Mouse (Mus musculus): Measurements from ENCODE around the gene Capns2. TPM values are rescaled to one million over a fixed set of nuclear protein-coding genes. Genes with fewer than 3 reads are reported as not detected.
A peak's percentile ranks its signal among the peaks of the same experiment; 100 is the strongest.
"Not testable (repeated sequence)": the region's sequence is repeated elsewhere in the genome, so short reads cannot be mapped to it uniquely, and the experiment has no call there.

The Capns2 gene
- total RNA-seq (2014; fragmentation: Nextera tagmentation): not detected in 2 replicates
- total RNA-seq (2017): not detected in 2 replicates

DNA sequence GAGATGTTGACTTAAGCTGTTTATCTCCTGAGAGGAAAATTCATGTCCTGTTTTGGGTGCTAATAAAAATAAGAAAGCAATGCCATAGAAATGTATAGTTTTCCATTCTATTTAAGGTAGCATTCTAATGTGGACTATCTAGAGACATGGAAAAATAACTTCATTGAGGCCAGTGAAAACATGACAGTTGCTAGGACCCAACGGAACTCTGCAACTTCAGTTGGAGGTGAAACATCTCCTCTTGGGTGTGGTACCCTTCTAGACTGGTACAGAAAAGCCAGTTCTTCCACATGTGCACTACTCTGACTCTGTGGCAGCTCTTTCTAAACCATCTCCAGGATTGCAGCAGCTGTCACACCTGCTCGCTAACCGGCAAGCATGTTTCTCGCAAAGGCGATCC lies at the start of gene Capns2:
Capns2 (plus strand) TSS at position 301 of the 400 bp plus-strand sequence.
- ATAC-seq (replicated peaks; ENCODE audit: low FRiP score, low TSS enrichment, poor library complexity, severe bottlenecking): no peak

DNA sequence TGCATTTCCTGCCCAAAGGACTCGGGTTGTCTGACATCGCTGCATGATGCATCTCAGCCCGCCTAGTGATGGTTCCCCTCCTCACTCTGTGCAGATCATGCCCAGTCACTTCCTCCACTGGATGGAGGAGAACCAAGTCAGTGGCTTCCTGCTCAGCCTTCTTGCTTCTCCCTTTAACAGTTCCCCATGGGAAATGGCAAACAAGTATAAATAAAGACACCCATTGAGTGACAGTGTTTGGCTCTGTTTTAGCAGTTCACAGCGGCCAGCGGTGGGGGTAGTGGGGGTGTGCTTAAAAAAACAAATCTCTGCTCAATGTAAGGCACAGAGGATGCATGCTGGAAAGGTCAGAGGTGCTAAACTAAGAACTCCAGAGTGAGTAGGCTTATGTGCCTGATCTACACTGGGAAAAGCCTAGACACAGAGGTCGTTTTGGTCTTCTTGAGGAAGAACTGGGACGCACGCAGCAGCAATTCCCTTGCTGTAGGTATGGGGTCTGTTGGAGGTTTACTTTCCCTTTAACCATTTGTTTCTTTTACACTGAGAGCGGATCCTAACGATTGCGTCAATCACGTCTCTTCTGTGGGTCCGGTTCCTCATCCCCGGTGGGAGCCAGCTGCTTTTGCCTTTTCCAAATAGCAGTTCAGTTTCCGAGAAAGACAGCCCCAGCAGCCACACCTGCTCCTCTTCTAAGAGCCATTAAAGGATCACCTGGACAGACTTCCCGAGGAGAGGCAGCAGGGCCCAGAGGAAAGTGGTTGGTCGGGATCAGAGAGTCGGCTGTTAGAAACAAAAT lies 47.8 kb upstream of the Capns2 start:
- no peak for ATAC-seq (replicated peaks; ENCODE audit: low FRiP score, low TSS enrichment, poor library complexity, severe bottlenecking)

DNA sequence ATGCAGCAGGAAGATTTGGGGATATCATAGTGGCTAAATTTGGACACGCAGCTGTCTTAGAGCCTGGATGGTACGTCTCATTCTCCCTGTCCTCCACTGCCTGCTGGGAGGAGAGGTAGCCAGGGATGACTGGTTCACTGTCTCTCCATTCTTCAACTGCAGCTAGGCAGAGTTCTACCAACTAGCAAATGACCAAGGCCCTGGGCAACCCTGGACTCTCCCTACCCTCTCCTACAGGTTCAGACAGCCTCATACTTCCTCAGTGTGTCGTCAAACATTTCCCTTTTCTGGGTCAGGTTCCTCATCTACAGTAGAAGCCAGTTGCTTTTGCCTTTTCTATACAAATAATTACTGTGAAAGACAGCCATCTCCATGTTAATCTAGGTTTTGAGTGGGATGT lies 46.5 kb upstream of the Capns2 start:
- 0 out of 2 replicates have a peak, but pooled peaks have one; percentile 9 for ATAC-seq (replicated peaks; ENCODE audit: low FRiP score, low TSS enrichment, poor library complexity, severe bottlenecking)

DNA sequence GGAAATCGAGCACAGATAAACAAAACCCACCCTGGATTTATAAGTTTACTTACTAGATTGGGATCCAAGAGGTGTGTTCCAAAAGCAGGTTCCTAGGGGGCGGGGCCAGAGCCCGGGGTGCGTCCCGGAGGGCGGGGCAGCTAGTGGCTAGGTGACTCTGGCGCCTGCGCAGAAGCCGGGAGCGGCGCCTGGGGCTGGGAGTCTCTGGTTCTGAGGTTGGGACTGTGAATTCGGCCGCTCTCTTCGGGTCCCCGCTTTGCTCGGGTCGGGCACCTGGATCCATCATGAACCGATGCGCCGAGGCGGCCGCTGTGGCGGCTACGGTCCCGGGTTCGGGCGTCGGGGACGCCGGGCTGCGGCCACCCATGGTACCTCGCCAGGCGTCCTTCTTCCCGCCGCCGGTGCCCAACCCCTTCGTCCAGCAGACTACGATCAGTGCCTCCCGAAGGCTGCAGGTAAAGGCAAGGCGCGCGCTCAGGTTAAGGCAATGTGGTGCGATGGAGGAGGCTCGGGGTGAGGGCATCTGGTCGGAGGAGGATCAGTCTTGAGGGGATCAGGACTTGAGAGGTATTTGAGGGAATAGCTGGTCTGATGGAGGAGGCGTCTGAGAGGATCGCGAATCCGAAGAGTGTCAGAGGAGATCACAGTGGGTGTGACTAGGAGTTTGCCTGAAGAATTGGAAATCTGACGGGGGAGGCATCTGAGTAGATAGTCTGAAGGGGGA lies 45.9 kb upstream of the Capns2 start, which contains the start of gene Lpcat2:
Lpcat2 (plus strand) TSS at position 169 of the 724 bp plus-strand sequence.
- ATAC-seq (replicated peaks; ENCODE audit: low FRiP score, low TSS enrichment, poor library complexity, severe bottlenecking): peak; percentile 78

DNA sequence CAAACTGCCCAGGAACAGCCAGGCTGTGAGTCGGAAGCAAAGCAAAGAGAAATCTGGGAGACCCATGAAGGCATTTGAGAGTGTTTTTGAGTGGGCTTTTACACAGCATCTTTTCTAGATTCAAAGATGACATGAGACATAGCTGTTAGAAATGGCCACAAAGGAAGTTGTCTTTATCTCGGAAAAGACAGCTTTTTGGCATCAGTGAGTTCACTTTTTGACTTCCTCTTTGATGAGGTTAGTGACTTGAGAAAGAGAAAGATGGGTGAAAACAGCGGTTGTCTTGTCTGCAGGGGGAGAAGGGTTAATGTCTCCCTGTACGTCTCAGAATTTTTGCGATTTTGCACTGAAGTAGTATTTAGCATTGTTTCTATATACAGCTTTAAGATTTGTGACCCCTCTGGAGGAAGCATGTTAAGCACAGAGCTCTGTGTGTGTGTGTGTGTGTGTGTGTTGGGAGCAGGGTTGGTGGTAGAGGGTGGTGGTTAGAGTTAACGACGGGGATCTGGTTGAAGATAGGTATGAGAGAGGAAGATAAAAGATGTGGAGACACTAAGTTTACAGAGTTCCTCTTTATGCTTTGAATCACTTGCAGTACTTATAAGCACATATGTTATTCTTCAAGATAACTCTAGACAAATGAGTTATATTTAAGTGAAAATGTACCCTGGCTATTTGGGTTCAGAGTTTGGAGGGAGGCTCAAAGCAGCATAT lies 44.8 kb upstream of the Capns2 start:
- ATAC-seq (replicated peaks; ENCODE audit: low FRiP score, low TSS enrichment, poor library complexity, severe bottlenecking): no peak

DNA sequence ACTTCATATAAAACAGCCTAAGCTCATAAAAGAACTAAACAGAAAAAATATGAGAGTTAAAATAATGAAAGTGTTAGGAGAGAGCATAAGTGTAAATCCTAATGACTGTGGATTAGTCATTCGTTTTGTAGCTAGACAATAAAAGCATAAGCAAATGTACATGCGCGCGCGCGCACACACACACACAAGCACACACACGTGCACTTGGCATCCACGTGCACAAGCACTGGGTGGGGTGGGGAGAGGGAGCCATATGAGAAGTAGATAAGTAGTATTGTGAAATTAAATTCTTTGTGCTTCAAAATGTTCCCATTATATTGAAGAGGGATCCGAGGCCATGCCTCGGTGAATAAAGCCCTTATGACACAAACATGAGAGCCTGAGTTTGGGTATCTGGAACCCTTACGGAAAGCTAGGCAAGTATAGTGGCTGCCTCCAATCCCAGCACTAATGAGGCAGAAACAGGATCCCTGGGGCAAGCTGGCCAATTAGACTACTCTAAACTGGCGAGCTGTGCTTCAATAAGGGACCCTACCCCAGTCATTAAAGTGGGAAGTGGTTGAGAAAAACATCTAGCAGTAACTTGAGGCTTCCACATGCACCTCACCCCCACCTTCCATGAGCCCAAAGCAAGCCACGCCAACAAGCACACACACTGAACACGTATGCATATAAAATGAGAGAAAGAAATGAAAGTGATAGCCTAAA lies 42.6 kb upstream of the Capns2 start:
- no peak for ATAC-seq (replicated peaks; ENCODE audit: low FRiP score, low TSS enrichment, poor library complexity, severe bottlenecking)

DNA sequence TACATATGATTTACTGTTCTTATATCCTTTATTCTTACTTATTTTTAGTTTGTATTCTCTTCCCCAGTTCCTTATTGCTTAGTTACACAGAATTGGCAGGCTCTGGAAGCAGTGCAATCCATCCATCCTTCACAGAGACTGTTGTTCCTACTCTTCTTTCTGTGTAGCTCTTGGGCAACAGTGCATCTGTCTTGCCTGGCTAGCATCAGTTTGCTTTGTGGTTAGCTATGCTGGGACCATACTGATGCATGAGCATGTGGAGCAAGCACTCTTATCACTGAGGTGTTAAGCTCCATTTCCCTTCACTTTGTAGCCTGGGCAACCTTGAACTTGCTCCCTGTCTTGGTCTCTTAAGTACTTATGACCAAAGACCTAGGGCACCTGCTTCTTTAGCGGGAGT lies 39.2 kb upstream of the Capns2 start:
- no peak for ATAC-seq (replicated peaks; ENCODE audit: low FRiP score, low TSS enrichment, poor library complexity, severe bottlenecking)

DNA sequence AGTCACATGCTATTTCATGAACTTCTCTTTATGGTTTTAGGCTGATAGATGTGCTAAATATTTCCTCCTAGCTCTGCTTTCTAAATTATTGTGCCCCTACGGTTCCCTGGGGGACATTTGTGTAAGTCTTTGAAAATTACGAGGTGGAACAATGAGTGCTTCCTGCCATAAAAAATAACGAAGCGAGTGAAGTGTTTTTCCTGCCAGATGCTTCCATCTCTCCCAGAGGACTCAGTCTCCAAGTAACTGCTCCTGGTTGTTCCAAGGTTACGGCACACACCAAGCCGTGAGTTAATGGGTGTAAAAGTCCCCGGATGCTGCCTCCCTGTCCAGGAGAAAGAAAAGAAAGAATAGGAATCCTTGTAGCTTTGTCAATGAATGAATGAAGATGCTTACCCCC lies 30.9 kb upstream of the Capns2 start:
- no peak for ATAC-seq (replicated peaks; ENCODE audit: low FRiP score, low TSS enrichment, poor library complexity, severe bottlenecking)

DNA sequence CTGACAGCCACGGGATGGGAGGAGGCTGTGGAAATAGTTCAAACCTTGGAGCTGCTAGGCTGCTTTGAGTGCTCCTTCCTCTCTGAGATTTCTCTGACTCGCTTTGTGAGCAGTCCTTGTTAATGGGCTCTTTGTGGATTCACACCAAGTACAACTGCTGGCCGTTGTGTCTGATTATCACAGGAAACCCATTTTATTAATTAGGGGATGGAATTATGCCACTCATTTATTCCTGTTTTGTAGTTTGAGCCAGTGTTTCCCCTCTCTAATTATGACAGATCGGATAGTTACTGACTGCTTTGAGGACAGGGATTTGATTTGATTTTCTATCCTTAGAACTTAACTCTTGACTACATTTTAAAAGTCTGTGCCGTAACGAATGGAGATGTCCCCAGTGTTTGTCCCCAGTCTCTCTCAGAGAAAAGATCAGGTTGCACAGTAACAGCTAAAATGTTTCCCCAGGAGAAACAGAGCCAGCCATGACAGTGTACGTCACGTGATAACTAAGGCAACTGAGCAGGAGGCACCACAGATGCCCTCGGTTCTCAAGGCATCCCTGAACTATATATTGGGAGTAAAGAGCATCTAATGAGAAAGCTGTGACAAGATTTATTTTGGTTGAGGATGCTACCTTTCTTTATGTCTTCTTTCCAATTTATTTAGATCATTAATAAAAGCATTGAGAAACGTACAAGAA lies 29.0 kb upstream of the Capns2 start:
- ATAC-seq (replicated peaks; ENCODE audit: low FRiP score, low TSS enrichment, poor library complexity, severe bottlenecking): no peak

DNA sequence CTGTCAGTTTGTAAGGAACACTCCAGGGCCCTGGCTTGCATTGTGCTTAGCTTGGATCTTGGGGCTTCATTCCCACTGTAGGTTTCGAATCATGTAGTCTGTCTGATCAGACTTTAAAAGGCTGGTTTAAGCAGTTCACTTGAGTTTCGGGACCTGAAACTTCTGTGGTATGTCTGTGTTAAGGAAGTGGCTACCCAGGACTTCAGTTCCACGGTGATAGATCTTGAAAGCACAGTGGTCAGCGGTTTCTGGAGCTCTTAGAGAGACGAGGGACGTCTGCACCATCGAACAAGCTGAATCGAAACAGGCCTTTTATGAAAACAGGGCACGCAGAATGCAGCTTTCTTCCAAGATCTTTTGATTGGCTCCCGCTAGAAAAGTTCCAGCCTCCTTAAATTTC lies 25.4 kb upstream of the Capns2 start:
- no peak for ATAC-seq (replicated peaks; ENCODE audit: low FRiP score, low TSS enrichment, poor library complexity, severe bottlenecking)

DNA sequence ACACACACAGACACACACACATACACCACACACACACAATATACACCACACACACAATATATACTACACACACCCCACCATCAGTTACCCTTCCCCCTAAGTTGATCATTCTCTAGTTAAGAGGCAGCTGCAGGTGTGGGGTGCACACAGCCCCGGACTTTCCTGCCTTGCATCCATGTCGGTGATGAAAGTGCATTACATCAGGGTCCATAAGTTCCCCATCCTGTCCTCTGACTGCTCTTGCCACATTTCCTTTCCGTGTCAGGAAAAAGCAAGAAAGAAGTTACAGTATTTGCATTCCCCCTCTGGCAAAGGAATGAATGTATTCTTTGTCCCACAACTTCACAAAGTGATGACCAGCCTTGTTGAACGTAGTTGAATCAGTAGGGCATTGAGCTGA lies 20.0 kb upstream of the Capns2 start:
- no peak for ATAC-seq (replicated peaks; ENCODE audit: low FRiP score, low TSS enrichment, poor library complexity, severe bottlenecking)

DNA sequence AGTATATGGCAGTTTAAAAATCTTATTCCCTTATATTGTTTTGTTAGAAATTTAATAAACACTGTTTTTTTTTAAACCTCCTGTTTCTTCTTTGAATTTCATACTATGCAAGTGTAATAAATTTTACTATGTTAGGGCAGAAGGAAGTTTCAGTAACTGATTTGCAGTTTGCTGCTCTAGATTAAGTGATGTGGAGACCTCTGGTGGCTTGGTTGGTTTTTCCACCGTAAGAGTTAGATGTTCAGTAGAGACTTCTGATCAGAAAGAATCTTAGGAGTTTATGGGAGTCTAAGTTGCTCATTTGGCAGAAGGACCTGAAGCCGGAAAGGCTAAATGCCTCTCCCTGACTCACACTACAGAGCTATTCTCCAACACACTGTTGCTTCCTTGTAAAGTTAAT lies 17.4 kb upstream of the Capns2 start:
- no peak for ATAC-seq (replicated peaks; ENCODE audit: low FRiP score, low TSS enrichment, poor library complexity, severe bottlenecking)

DNA sequence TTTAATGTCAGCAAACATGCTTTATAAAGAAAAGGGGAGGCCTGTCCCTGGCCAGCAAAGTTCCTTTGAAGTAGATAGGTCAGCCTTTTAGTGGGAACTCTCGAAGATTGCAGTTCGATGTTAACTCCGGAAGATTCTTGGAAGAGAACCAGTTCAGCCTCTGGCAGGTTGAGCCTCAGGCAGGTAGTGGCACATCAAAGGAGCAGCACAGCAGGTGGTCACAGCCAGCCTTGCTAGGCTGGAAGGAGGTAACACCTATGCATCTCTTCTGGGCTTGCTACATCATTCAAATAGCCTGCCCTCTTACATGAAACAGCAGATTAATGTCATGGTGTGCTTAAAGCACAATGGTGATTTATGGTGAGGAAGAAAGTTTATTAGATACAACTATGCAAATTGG lies 9.0 kb upstream of the Capns2 start:
- not testable (repeated sequence) for ATAC-seq (replicated peaks; ENCODE audit: low FRiP score, low TSS enrichment, poor library complexity, severe bottlenecking)

DNA sequence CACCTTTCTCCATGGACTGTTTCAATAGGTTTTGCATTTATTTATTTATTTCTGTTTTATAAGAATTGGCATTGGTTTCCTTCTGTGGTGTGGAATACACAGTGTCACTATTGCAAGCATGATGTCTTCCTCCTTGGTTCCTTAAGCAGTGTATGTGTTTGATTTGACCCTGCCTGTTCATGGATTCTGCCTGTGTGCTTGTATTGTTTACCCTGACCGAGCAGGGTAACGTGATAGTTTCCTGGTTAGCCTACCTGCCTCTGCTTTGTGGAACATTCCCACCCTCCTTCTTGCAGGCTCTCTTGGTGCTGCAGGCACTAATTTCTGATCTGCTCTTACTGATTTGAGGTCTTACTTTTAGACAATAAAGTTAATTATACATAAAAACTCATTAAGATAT lies 7.3 kb upstream of the Capns2 start:
- no peak for ATAC-seq (replicated peaks; ENCODE audit: low FRiP score, low TSS enrichment, poor library complexity, severe bottlenecking)

DNA sequence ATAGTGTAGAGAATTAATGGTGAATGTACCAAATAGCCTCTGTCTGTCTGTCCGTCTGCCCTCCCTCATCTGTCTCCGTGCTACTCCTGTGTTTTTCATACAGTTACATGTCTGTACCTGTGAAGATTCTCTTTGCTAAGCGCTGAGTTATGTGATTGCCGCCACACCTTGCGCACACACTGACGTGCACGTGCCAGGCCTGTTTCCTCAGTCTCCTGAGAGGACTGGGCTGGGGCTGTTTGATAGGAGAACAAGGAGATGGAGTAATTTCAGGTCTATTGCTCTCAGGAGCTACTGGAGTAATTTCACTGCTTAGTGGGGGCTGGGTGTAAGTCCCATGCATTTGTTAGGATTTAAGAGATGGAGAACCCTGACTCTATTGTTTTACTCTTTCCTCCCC lies 6.2 kb upstream of the Capns2 start:
- no peak for ATAC-seq (replicated peaks; ENCODE audit: low FRiP score, low TSS enrichment, poor library complexity, severe bottlenecking)

DNA sequence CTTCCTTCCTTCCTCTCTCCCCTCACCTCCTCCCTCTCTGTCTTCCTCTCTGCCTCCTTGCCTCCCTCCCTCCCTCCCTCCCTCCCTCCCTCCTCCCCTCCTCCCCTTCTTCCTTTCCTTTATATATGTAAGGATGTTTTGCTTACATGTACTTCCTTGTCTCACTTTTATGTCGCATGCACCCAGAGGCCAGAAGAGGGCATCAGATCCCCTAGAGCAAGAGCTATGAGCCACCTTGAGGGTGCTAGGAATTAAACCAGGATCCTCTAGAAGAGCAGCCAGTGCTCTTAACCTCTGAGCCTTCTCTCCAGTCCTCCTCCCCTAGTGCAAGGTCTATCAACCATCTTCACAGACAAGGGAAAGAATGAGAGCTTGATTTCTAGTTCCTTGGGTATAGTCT lies 5.2 kb upstream of the Capns2 start:
- ATAC-seq (replicated peaks; ENCODE audit: low FRiP score, low TSS enrichment, poor library complexity, severe bottlenecking): no peak

DNA sequence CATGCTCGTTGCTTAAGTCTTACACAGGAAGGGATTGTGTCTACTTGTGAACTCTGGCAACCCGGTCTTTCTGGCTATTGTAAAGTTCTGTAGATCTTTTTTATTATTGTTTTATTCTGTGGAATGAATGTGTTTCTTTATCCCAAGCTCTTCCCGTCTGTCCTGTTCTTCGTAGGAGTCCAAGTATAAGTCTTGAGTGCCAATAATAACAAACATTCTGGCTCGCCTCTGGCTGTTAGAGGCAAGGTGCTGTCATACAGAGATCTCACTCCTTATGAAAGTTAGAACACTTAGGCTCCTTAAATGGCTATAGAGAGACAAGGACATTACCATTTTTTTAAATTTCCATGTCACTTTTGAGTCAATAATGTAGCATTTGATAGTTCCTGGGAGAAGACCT lies 4.6 kb upstream of the Capns2 start:
- no peak for ATAC-seq (replicated peaks; ENCODE audit: low FRiP score, low TSS enrichment, poor library complexity, severe bottlenecking)

DNA sequence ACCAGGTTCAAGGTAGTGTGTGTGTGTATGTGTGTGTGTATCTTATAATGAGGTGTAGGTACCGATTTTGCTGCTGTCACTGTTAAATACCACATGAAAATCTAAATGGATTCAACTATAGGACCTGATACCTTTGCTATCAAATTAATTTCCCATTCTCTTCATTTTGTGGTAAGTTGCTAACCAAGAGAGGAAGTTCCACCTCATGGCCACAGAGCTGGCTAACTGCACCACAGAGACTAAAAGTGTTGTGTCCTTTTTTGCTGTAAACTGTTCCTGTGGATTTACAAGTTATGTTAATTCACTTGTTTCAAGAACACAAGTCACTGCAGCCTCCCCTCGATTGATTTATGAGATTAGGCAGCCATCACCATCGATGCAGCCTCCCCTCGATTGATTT lies 3.4 kb upstream of the Capns2 start:
- no peak for ATAC-seq (replicated peaks; ENCODE audit: low FRiP score, low TSS enrichment, poor library complexity, severe bottlenecking)

DNA sequence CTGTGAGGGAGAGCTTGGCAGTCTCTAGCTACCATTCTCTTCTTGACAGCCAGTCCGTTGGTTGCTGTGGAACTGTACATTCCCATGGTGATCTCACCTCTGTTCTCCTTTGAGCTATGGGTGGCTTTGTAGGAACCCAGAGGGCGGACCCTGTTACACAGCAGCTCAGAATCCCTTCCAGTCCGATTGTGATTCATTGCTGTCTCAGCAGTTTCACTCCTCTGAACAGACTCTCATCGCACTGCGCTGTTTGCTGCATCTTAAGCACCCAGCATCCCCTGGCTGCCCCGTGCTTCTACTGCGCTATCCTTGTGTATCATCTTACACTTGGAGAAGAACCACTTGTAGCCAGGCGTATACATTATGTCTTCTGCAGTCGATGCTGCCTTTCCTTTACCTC lies 1.6 kb upstream of the Capns2 start:
- no peak for ATAC-seq (replicated peaks; ENCODE audit: low FRiP score, low TSS enrichment, poor library complexity, severe bottlenecking)
